Mouse (Mus musculus) lung, embryonic 14.5 days (tissue): ENCODE measurements around the gene Slc4a4. TPM values are rescaled to one million over a fixed set of nuclear protein-coding genes. Genes with fewer than 3 reads are reported as not detected.

Experiments
- ATAC-seq: fragments of 200-750 bp; cut with Nextera tagmentation; 2 replicates; pipeline ENCODE4 v1.8.0; 2017; ENCODE audit warnings: mild to moderate bottlenecking, moderate TSS enrichment, moderate library complexity; ENCODE audit not compliant: insufficient read depth
- DNase-seq: peaks from one replicate; pipeline ENCODE4 v3.0.0-alpha.2; 2015
- H3K27ac ChIP-seq: fragments of 300-500 bp; sonication (generic); 2 replicates; pipeline ENCODE4 v1.5.1; 2014; ENCODE audit warnings: low read depth, mild to moderate bottlenecking, moderate library complexity
- H3K27me3 ChIP-seq: fragments of 300-500 bp; sonication (generic); 2 replicates; pipeline ENCODE4 v1.6.1; 2014; ENCODE audit warnings: low read length, control low read depth; ENCODE audit not compliant: insufficient read depth
- H3K36me3 ChIP-seq: fragments of 300-500 bp; sonication (generic); 2 replicates; pipeline ENCODE4 v1.6.1; 2014; ENCODE audit warnings: control low read depth; ENCODE audit not compliant: insufficient read depth
- H3K4me1 ChIP-seq: fragments of 300-500 bp; sonication (generic); 2 replicates; pipeline ENCODE4 v1.6.1; 2014; ENCODE audit warnings: antibody characterized with exemption, control low read depth; ENCODE audit not compliant: insufficient read depth
- H3K4me2 ChIP-seq: fragments of 300-500 bp; sonication (generic); 2 replicates; pipeline ENCODE4 v1.6.1; 2014; ENCODE audit warnings: mild to moderate bottlenecking
- H3K4me3 ChIP-seq: fragments of 300-500 bp; sonication (generic); 2 replicates; pipeline ENCODE4 v1.5.1; 2014; ENCODE audit warnings: low read depth, low read length
- H3K9ac ChIP-seq: fragments of 300-500 bp; sonication (generic); 2 replicates; pipeline ENCODE4 v1.6.1; 2014
- H3K9me3 ChIP-seq: fragments of 300-500 bp; sonication (generic); 2 replicates; pipeline ENCODE4 v1.6.1; 2016; ENCODE audit warnings: low read depth, low read length, control low read depth
- CTCF ChIP-seq: IDR thresholded peaks from 2 replicates; pipeline ENCODE4 v1.5.1; 2016; ENCODE audit warnings: antibody characterized with exemption, low read depth
- WGBS: fragments of 180-500 bp; shearing (Covaris S2); extraction: QIAGEN DNeasy Blood & Tissue Kit; methylation state at CpG from one replicate; pipeline ENCODE4 v1.1.7; 2014; 5-methylcytosine and 5-hydroxymethylcytosine counted together
- polyA plus RNA-seq: library from polyadenylated mRNA; unstranded; fragments of >200 nt; fragmentation: Nextera tagmentation; extraction: Ambion mirVana; gene quantifications from 2 replicates; pipeline ENCODE4 v1.2.1, GENCODE M21; 2014

Slc4a4 gene
- polyA plus RNA-seq, 1 experiment from 2014 or later, result 5.2 TPM

DNA sequence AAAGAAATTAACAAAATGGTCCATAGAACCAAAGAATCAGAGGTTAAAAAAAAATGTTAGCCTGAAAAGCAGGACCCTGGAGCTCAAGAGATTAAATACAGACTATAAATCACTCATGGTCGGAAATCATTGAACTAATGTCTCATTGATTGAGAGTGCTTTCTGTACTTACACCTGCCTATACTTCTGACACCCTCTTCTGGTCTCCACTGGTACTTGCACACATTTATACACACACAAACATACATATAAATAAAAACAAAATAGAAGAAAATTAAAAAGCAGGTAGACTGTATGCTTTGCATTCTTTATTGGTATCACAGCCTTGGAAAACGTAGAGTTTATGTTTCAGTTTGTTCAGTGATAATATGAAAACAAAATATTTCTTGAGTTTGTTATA, 341.3 kb downstream of the Slc4a4 start:
- no peak for ATAC-seq

DNA sequence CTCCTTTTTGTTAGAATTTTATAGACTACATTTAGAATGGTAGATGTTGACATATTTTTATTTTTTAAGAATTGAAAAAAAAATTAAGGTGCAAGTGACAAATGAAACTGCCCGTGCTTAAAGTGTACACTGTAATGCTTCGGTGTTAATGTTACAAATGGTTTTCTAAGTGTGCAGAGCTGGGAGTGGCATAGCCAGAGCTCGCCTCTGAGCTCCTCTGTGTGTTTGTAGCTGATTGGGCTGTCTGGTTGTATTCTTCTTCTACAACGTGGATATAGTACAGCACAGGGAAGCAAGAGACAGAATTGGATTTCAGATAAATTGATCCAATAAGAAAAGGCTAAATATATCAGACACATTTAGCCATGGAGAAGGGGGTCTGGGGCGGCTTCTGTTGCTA, 343.0 kb downstream of the Slc4a4 start:
- no peaks in the 10 kb centered on the region for H3K27me3 ChIP-seq
- no peak for ATAC-seq
- no peak overlapping the region for H3K4me3 ChIP-seq
- no peak for DNase-seq
- no peak overlapping the region for H3K4me2 ChIP-seq
- TF ChIP-seq CTCF, result no peak
- no peaks in the 10 kb centered on the region for H3K9me3 ChIP-seq
- H3K36me3 ChIP-seq, result no peaks in the 10 kb centered on the region
- WGBS, result 59% methylated on average over 5 of the region's 5 CpGs
- no peak overlapping the region for H3K9ac ChIP-seq
- no peak overlapping the region for H3K27ac ChIP-seq
- no peaks in the 10 kb centered on the region for H3K4me1 ChIP-seq

More for the DNA sequence above, 341.3 kb downstream of the Slc4a4 start:
- TF ChIP-seq CTCF, result peak; percentile 23; the same call in 1 of the 2 replicates
- no peak overlapping the region for H3K4me2 ChIP-seq
- no peaks in the 10 kb centered on the region for H3K27me3 ChIP-seq
- no peaks in the 10 kb centered on the region for H3K36me3 ChIP-seq
- no peaks in the 10 kb centered on the region for H3K9me3 ChIP-seq
- 75% methylated on average over 2 of the region's 2 CpGs for WGBS
- no peak overlapping the region for H3K4me3 ChIP-seq
- no peaks in the 10 kb centered on the region for H3K4me1 ChIP-seq
- H3K9ac ChIP-seq, result no peak overlapping the region
- H3K27ac ChIP-seq, result no peak overlapping the region
- no peak for DNase-seq

GRCm38 (mm10) chr5:89232313-89232712, 345.7 kb downstream of the Slc4a4 start:
- ATAC-seq (no peak), DNase-seq (no peak)
- Histone ChIP-seq H3K9ac (no peak overlapping the region), H3K4me1 (no peaks in the 10 kb centered on the region), H3K4me2 (no peak overlapping the region), H3K27me3 (no peaks in the 10 kb centered on the region), H3K9me3 (no peaks in the 10 kb centered on the region), H3K27ac (no peak overlapping the region), H3K36me3 (no peaks in the 10 kb centered on the region), H3K4me3 (no peak overlapping the region)
- 75% methylated on average over 7 of the region's 7 CpGs for WGBS
- TF ChIP-seq CTCF, result no peak

GRCm38 (mm10) chr5:89251806-89252205, 365.2 kb downstream of the Slc4a4 start:
- Histone ChIP-seq H3K36me3 (no peaks in the 10 kb centered on the region), H3K27ac (no peak overlapping the region), H3K4me2 (no peak overlapping the region), H3K4me3 (no peak overlapping the region), H3K4me1 (no peaks in the 10 kb centered on the region), H3K9me3 (no peaks in the 10 kb centered on the region), H3K27me3 (no peaks in the 10 kb centered on the region), H3K9ac (no peak overlapping the region)
- 63% methylated on average over 5 of the region's 5 CpGs for WGBS
- no peak for DNase-seq
- no peak for ATAC-seq
- no peak for TF ChIP-seq CTCF

GRCm38 (mm10) chr5:89259804-89260492, 373.3 kb downstream of the Slc4a4 start:
- H3K27ac ChIP-seq, result no peak overlapping the region
- ATAC-seq (no peak), DNase-seq (no peak)
- H3K27me3 ChIP-seq, result no peaks in the 10 kb centered on the region
- no peak for TF ChIP-seq CTCF
- H3K9me3 ChIP-seq, result no peaks in the 10 kb centered on the region
- no peaks in the 10 kb centered on the region for H3K36me3 ChIP-seq
- H3K4me1 ChIP-seq, result no peaks in the 10 kb centered on the region
- WGBS, result 92% methylated on average over 9 of the region's 9 CpGs
- H3K4me2 ChIP-seq, result no peak overlapping the region
- no peak overlapping the region for H3K4me3 ChIP-seq
- H3K9ac ChIP-seq, result no peak overlapping the region

- no peaks in the 10 kb centered on the region for H3K27me3 ChIP-seq
Measured at GRCm38 (mm10) chr5:89277049-89277448, 390.4 kb downstream of the Slc4a4 start.

GRCm38 (mm10) chr5:89277616-89278015, 391.0 kb downstream of the Slc4a4 start:
- DNase-seq, result peak; percentile 49
- no peaks in the 10 kb centered on the region for H3K4me1 ChIP-seq
- H3K36me3 ChIP-seq, result no peaks in the 10 kb centered on the region
- no peak for TF ChIP-seq CTCF
- H3K27ac ChIP-seq, result peak overlapping the region; percentile 69; the same call in 1 of the 2 replicates
- no peaks in the 10 kb centered on the region for H3K27me3 ChIP-seq
- H3K4me2 ChIP-seq, result no peak overlapping the region
- peak; percentile 89 for ATAC-seq
- WGBS, result 54% methylated on average over 5 of the region's 5 CpGs
- H3K9ac ChIP-seq, result no peak overlapping the region
- H3K4me3 ChIP-seq, result no peak overlapping the region
- H3K9me3 ChIP-seq, result no peaks in the 10 kb centered on the region

More at GRCm38 (mm10) chr5:89277049-89277448, 390.4 kb downstream of the Slc4a4 start:
- no peaks in the 10 kb centered on the region for H3K4me1 ChIP-seq
- TF ChIP-seq CTCF, result no peak
- H3K4me2 ChIP-seq, result no peak overlapping the region
- no peak overlapping the region for H3K9ac ChIP-seq
- H3K36me3 ChIP-seq, result no peaks in the 10 kb centered on the region
- DNase-seq, result no peak
- no peak; the same call in 1 of the 2 replicates for ATAC-seq
- no peaks in the 10 kb centered on the region for H3K9me3 ChIP-seq
- H3K27ac ChIP-seq, result peak overlapping the region; percentile 69
- H3K4me3 ChIP-seq, result no peak overlapping the region
- WGBS, result 73% methylated on average over 2 of the region's 2 CpGs
